Mouse (Mus musculus) liver, embryonic 14.5 days (tissue): ENCODE results near the gene Sorcs3.

Experiments used
- CTCF ChIP-seq: IDR thresholded peaks from 2 replicates; pipeline ENCODE4 v1.5.1; 2016; ENCODE audit warnings: antibody characterized with exemption, low read depth, control low read depth
- EP300 ChIP-seq: IDR thresholded peaks from 2 replicates; pipeline ENCODE4 v1.6.1; 2016; ENCODE audit warnings: antibody characterized with exemption, low read depth

DNA sequence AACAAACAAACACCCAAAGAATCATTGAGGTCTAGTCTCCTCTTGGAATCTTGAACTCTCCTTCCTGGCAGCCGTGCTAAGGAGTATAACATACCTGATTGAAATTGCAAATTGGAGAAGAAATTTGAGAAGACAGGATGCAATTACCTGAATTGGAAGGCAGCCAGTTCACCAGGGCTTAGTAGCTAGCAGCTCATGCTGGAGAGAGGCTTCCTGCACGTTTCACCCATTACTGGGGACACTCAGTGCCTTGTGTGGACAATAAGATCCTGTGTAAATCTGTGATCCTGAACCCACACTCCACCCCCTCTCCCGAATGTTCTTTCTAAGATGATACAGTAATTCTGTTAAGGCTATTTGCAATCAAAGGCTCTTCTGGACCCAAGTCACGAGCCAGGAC, 633.6 kb downstream of the Sorcs3 start:
- TF ChIP-seq CTCF, result no peak
- TF ChIP-seq EP300, result no peak
